Mouse (Mus musculus): ENCODE data around the gene Car5a. TPM values are rescaled to one million over a fixed set of nuclear protein-coding genes. Genes with fewer than 3 reads are reported as not detected.

Car5a gene
- polyA plus RNA-seq, 1 experiment from 2014 or later, result 0.51 TPM

DNA sequence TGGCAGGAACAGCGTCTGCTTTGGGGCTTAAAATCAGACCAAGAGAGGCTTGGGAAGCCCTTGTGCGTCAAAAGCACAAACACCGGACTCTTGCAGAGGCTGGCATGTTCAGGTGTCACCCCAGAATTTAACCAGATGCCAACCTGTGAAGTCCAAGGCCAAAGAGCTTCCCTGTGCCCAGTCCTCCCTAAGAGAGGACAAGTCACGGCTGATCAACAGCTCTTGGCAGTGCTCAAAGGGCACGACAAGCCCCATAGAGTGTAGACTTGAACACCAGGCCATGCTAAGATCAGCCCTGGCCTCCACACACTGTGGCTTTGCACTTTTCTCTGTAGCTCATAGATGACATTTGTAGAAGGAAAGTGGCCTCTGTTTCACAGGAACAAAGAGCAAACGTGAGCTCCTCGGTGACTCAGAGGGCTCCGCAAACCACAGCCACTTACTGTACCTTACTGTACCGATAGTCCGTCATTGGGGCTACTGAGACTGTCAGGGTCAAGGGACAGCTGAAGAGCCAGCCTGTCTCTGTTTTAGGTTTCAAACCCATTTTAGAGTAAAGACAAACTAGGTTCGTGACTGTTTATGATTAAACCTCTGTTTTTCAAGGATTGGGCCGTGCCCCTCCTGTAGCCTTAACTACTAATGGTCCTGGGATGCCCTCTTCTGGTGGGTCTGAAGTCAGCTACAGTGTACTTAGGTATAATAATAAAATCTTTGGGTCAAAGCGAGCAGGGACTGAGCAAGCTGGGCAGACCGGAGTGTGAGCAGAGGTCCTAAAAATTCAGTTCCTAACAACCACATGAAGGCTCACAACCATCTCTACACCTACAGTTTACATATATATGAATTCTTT is 11.8 kb downstream of the Car5a start:
- Histone ChIP-seq H3K36me3 (no peaks in the 10 kb centered on the region), H3K4me3 (replicated peaks) (no peak overlapping the region), H3K4me1 (replicated peaks) (peaks cover 11% of the 10 kb centered on the region), H3K27ac (no peak overlapping the region), H3K9ac (replicated peaks) (no peak overlapping the region), H3K9me3 (no peaks in the 10 kb centered on the region), H3K4me2 (no peak overlapping the region), H3K27me3 (no peaks in the 10 kb centered on the region)
- no peak for ATAC-seq (ENCODE audit: insufficient number of reproducible peaks, insufficient read depth, low FRiP score, low TSS enrichment, low read depth)
- WGBS, result 88% methylated on average over 14 of the region's 14 CpGs

DNA sequence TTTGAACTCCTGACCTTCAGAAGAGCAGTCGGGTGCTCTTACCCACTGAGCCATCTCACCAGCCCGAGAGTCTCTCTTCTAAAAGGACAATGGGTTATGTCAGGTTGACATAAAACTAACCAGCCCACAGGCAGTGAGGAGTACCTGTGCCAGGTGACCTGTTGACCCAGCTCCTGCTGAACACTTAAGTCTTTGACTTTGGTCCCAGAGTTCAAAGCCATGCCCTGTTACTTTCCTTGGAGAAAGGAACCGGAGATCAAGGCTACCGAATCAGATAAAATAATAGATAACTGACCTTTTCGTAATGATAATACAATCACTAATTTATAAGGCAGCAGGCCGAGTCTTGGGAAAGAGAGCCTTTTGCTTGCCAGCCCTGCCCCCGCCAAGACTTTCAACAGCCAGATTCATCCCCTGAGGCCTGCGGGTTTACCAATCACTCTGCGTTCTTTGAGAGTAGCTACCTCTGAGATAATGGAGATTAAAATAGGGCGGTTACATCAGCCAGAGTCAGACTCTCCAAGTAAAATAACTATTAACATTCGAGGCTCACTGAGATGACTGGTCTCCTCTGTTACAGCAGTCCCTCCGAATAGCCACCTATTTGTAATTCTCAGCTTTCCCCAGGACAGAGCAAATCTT is 12.6 kb downstream of the Car5a start:
- no peak overlapping the region for H3K4me2 ChIP-seq
- H3K36me3 ChIP-seq, result no peaks in the 10 kb centered on the region
- ATAC-seq (ENCODE audit: insufficient number of reproducible peaks, insufficient read depth, low FRiP score, low TSS enrichment, low read depth), result no peak
- 82% methylated on average over 12 of the region's 12 CpGs for WGBS
- no peaks in the 10 kb centered on the region for H3K9me3 ChIP-seq
- H3K9ac ChIP-seq (replicated peaks), result no peak overlapping the region
- no peak overlapping the region for H3K27ac ChIP-seq
- H3K4me1 ChIP-seq (replicated peaks), result peaks cover 11% of the 10 kb centered on the region
- H3K4me3 ChIP-seq (replicated peaks), result no peak overlapping the region
- H3K27me3 ChIP-seq, result no peaks in the 10 kb centered on the region

DNA sequence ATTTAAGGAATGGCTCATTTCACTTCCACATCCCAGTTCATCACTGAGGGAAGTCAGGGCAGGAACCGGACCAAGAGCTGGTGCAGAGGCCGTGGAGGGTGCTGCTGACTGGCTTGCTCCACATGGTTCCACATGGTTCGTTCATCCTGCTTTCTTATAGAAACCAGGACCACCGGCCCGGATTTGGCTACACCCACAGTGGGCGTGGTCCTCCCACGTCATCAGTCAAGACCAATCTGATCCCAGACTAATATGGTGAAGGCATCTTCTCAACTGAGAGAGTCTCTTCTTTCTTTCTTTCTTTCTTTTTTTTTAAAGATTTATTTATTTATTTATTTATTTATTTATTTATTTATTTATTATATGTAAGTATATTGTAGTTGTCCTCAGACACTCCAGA is 13.1 kb downstream of the Car5a start:
- no peak overlapping the region for H3K9ac ChIP-seq (replicated peaks)
- WGBS, result 85% methylated on average over 7 of the region's 7 CpGs
- ATAC-seq (ENCODE audit: insufficient number of reproducible peaks, insufficient read depth, low FRiP score, low TSS enrichment, low read depth), result no peak

DNA sequence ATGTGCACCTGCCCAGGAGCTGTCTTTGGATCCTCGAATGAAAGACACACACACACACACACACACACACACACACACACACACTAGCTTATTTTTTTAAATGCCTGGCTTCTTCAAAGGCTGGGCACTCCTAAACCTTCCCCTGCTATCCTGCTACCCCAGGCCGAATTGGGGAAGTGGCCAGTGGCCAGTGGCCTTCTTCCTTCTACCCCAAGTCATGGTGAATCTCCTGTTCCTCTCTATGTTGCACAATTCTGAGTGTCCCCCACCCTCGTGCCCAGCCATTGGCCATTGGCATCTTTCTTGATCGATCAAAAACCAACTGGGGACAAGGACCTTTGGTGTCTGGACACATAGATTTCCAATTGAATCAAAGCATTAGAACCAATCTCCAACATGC is 14.7 kb downstream of the Car5a start:
- 80% methylated on average over 4 of the region's 4 CpGs for WGBS
- no peaks in the 10 kb centered on the region for H3K27me3 ChIP-seq
- no peak overlapping the region for H3K9ac ChIP-seq (replicated peaks)
- H3K27ac ChIP-seq, result no peak overlapping the region
- no peak for ATAC-seq (ENCODE audit: insufficient number of reproducible peaks, insufficient read depth, low FRiP score, low TSS enrichment, low read depth)
- H3K4me2 ChIP-seq, result no peak overlapping the region
- H3K9me3 ChIP-seq, result no peaks in the 10 kb centered on the region
- no peaks in the 10 kb centered on the region for H3K36me3 ChIP-seq
- no peak overlapping the region for H3K4me3 ChIP-seq (replicated peaks)
- H3K4me1 ChIP-seq (replicated peaks), result peaks cover 8% of the 10 kb centered on the region

More for the DNA sequence above, 13.1 kb downstream of the Car5a start:
- H3K4me1 ChIP-seq (replicated peaks), result peaks cover 11% of the 10 kb centered on the region
- no peak overlapping the region for H3K27ac ChIP-seq
- H3K36me3 ChIP-seq, result no peaks in the 10 kb centered on the region
- H3K27me3 ChIP-seq, result no peaks in the 10 kb centered on the region
- H3K9me3 ChIP-seq, result no peaks in the 10 kb centered on the region
- no peak overlapping the region for H3K4me2 ChIP-seq
- H3K4me3 ChIP-seq (replicated peaks), result no peak overlapping the region

DNA sequence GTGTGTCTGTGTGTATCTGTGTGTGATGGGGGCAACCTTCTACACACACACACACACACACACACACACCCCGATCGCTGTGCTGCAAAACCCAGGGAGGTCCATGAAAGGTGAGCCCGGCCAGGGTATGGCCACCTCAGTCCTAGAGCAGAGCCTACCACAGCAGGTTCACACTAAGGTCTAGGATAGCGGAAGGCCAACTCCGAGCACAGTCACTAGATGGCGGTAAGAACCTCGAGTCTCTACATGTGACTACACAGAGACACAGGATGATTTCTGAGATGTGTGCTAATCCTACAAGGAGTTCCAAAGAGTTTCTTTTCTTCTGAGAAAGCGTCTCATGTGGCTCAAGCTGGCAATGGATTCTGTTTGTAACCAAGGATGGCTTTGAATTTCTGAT is 17.4 kb downstream of the Car5a start:
- H3K4me1 ChIP-seq (replicated peaks), result no peaks in the 10 kb centered on the region; the same call in 1 of the 2 replicates
- no peak for ATAC-seq (ENCODE audit: insufficient number of reproducible peaks, insufficient read depth, low FRiP score, low TSS enrichment, low read depth)
- H3K9me3 ChIP-seq, result no peaks in the 10 kb centered on the region
- H3K9ac ChIP-seq (replicated peaks), result no peak overlapping the region
- H3K4me3 ChIP-seq (replicated peaks), result no peak overlapping the region
- H3K36me3 ChIP-seq, result no peaks in the 10 kb centered on the region
- H3K27me3 ChIP-seq, result no peaks in the 10 kb centered on the region
- no peak overlapping the region for H3K27ac ChIP-seq
- WGBS, result 45% methylated on average over 8 of the region's 8 CpGs
- no peak overlapping the region for H3K4me2 ChIP-seq

DNA sequence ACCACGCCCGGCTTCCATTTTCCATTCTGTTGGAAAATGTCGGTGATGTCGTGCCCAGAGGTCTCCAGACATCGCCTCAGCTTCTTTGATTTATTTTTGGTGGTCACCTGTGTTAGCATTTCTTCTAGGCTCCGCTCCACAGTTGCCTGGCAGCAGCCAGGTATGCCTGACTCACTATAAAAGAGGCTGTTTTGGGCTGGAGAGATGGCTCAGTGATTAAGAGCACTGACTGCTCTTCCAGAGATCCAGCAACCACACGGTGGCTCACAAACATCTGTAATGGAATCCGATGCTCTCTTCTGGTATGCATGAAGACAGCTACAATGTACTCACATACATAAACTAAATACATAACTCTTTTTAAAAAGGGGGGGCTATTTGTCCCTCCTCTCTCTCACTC is 18.4 kb downstream of the Car5a start:
- H3K36me3 ChIP-seq, result no peaks in the 10 kb centered on the region
- ATAC-seq (ENCODE audit: insufficient number of reproducible peaks, insufficient read depth, low FRiP score, low TSS enrichment, low read depth), result no peak
- no peak overlapping the region for H3K4me3 ChIP-seq (replicated peaks)
- H3K4me1 ChIP-seq (replicated peaks), result no peaks in the 10 kb centered on the region; the same call in 1 of the 2 replicates
- no peaks in the 10 kb centered on the region for H3K27me3 ChIP-seq
- no peak overlapping the region for H3K27ac ChIP-seq
- H3K9ac ChIP-seq (replicated peaks), result no peak overlapping the region
- H3K9me3 ChIP-seq, result no peaks in the 10 kb centered on the region
- no peak overlapping the region for H3K4me2 ChIP-seq
- 59% methylated on average over 8 of the region's 8 CpGs for WGBS

DNA sequence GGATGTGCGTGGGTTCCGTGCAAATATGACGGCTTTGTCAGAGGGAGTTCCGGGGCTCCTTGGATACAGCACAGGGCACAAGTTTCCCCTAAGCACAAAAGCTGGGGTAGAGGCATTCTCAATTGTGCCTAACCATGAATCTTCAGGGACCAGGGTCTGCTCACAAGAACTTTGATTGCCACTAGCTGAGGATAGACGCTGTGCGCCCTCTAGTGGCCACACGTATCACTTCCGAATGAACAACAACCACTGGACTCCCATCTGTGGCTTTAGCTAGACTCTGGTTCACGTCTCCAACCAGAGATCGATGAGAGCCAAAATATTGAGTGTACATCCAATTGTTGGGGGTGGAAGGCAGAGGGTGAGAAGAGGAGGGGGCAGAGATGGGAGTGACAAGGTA is 19.1 kb downstream of the Car5a start:
- H3K36me3 ChIP-seq, result no peaks in the 10 kb centered on the region
- no peak overlapping the region for H3K4me3 ChIP-seq (replicated peaks)
- H3K27ac ChIP-seq, result no peak overlapping the region
- H3K9me3 ChIP-seq, result no peaks in the 10 kb centered on the region
- no peak for ATAC-seq (ENCODE audit: insufficient number of reproducible peaks, insufficient read depth, low FRiP score, low TSS enrichment, low read depth)
- no peak overlapping the region for H3K4me2 ChIP-seq
- H3K9ac ChIP-seq (replicated peaks), result no peak overlapping the region
- no peaks in the 10 kb centered on the region for H3K27me3 ChIP-seq
- no peaks in the 10 kb centered on the region; the same call in 1 of the 2 replicates for H3K4me1 ChIP-seq (replicated peaks)
- 34% methylated on average over 10 of the region's 10 CpGs for WGBS

DNA sequence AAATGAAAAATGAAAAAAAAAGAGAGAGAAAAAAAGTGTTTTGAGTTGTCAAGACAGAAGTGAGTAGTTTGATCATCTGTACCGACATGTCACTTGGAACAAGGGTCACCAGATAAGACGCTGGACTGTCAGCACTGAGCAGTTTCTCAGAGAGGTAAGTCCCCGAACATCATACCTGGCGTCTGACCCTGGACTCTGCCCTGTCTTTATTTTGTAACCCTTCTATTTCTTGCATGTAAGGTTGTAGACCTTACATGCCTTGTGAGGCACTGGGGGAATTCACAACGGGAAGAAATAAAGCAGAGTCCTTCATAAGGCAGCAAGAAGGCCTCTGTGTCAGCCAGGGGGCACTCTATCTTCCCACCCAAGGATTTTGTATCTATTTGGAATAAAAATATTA is 20.0 kb downstream of the Car5a start:
- no peak overlapping the region for H3K9ac ChIP-seq (replicated peaks)
- no peak overlapping the region for H3K27ac ChIP-seq
- H3K27me3 ChIP-seq, result no peaks in the 10 kb centered on the region
- H3K4me3 ChIP-seq (replicated peaks), result no peak overlapping the region
- no peaks in the 10 kb centered on the region for H3K36me3 ChIP-seq
- no peaks in the 10 kb centered on the region for H3K9me3 ChIP-seq
- no peak for ATAC-seq (ENCODE audit: insufficient number of reproducible peaks, insufficient read depth, low FRiP score, low TSS enrichment, low read depth)
- no peak overlapping the region for H3K4me2 ChIP-seq
- H3K4me1 ChIP-seq (replicated peaks), result peaks cover 3% of the 10 kb centered on the region
- 87% methylated on average over 5 of the region's 5 CpGs for WGBS

DNA sequence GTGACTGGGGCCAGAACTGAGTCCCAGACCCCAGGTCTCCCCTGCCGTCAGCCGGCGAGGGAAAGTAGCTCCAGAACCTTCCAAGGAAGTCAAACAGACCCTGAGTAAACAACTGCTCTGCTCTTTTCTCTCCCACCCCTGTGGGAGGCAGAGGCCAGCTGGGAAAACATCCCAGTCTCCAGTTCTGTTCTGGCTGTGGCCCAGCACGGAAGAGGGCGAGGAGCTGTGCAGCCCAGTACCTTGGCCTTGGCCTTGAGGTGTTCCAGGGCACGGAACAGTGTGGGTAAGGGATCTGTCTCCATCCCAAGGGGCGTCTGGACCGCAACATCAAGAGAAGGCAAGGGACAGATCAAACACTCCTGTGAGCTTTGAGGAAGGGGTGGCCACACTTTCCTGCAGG is 22.6 kb downstream of the Car5a start:
- Histone ChIP-seq H3K4me1 (replicated peaks) (peaks cover 6% of the 10 kb centered on the region), H3K9me3 (no peaks in the 10 kb centered on the region), H3K27me3 (no peaks in the 10 kb centered on the region), H3K4me2 (no peak overlapping the region), H3K36me3 (no peaks in the 10 kb centered on the region), H3K4me3 (replicated peaks) (no peak overlapping the region), H3K27ac (no peak overlapping the region), H3K9ac (replicated peaks) (no peak overlapping the region)
- no peak for ATAC-seq (ENCODE audit: insufficient number of reproducible peaks, insufficient read depth, low FRiP score, low TSS enrichment, low read depth)
- WGBS, result 68% methylated on average over 8 of the region's 8 CpGs

DNA sequence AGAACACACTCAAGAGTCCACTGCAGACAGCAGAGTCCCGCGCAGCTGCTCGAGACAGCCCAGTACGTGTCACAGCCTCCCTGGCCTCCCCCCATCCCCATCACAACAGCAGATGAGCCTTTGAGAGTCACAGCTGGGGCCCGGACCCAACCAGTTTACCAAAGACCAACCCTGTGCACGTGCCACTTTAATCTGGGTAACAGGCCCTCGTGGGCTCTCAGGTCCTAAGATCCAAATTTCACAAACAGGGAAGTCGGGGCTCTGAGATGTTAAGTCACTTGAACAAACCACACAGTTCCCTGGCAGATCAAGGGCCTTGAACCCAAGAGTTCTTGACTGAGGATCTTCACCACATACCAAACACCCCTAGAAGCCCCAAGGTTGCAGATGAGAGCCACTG is 23.1 kb downstream of the Car5a start:
- no peaks in the 10 kb centered on the region for H3K27me3 ChIP-seq
- H3K9ac ChIP-seq (replicated peaks), result no peak overlapping the region
- no peaks in the 10 kb centered on the region for H3K36me3 ChIP-seq
- ATAC-seq (ENCODE audit: insufficient number of reproducible peaks, insufficient read depth, low FRiP score, low TSS enrichment, low read depth), result no peak
- no peaks in the 10 kb centered on the region for H3K9me3 ChIP-seq
- peaks cover 6% of the 10 kb centered on the region for H3K4me1 ChIP-seq (replicated peaks)
- no peak overlapping the region for H3K27ac ChIP-seq
- no peak overlapping the region for H3K4me3 ChIP-seq (replicated peaks)
- H3K4me2 ChIP-seq, result no peak overlapping the region
- 80% methylated on average over 8 of the region's 8 CpGs for WGBS

DNA sequence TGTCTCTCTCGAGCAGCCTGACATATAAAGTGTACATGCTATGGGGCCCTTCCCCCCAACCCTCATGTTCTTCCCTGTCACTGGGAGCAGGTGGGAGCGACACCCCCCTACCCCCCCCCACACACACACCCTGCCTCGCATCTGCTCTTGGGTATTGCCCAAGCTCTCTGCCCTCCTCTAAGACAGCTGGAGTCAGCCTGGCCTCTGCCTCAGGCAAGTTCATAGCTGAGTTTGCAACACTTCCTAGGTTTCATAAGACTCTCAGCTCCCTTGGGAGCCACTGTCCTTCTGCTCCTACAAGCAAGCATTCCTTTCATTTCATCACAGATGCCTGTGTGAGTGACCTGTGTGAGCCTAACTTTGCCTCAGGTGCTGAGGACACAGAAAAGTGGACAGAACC is 25.0 kb downstream of the Car5a start:
- ATAC-seq (ENCODE audit: insufficient number of reproducible peaks, insufficient read depth, low FRiP score, low TSS enrichment, low read depth), result no peak
- Histone ChIP-seq H3K4me1 (replicated peaks) (peaks cover 6% of the 10 kb centered on the region), H3K27ac (no peak overlapping the region), H3K4me2 (no peak overlapping the region), H3K4me3 (replicated peaks) (no peak overlapping the region), H3K27me3 (no peaks in the 10 kb centered on the region), H3K9ac (replicated peaks) (no peak overlapping the region), H3K9me3 (no peaks in the 10 kb centered on the region), H3K36me3 (no peaks in the 10 kb centered on the region)
- 48% methylated on average over 3 of the region's 3 CpGs for WGBS

Measured in limb, embryonic 12.5 days (tissue).